Mouse (Mus musculus): ENCODE results near the gene Adcyap1r1. TPM values are rescaled to one million over a fixed set of nuclear protein-coding genes. Genes with fewer than 3 reads are reported as not detected.

Adcyap1r1 gene
- polyA plus RNA-seq, 1 experiment: not detected

- Histone ChIP-seq H3K4me3 (replicated peaks) (no peak overlapping the region), H3K9me3 (ENCODE audit: control insufficient read depth, low read length) (no peaks in the 10 kb centered on the region), H3K36me3 (ENCODE audit: control insufficient read depth) (no peaks in the 10 kb centered on the region), H3K4me1 (ENCODE audit: control insufficient read depth) (no peaks in the 10 kb centered on the region), H3K27me3 (ENCODE audit: control insufficient read depth) (no peaks in the 10 kb centered on the region)
- TF ChIP-seq GATA1 (IDR thresholded peaks at IDR 0.05; ENCODE audit: low read length) (no peak), TAL1 (IDR thresholded peaks at IDR 0.05; ENCODE audit: low read length) (no peak)
These were observed 53.2 kb downstream of the Adcyap1r1 start for GRCm38 (mm10) chr6:55504797-55505488.

GRCm38 (mm10) chr6:55506519-55506918 lies 54.7 kb downstream of the Adcyap1r1 start:
- no peak overlapping the region for H3K4me3 ChIP-seq (replicated peaks)
- H3K4me1 ChIP-seq (ENCODE audit: control insufficient read depth): no peaks in the 10 kb centered on the region
- H3K27me3 ChIP-seq (ENCODE audit: control insufficient read depth): no peaks in the 10 kb centered on the region
- no peaks in the 10 kb centered on the region for H3K36me3 ChIP-seq (ENCODE audit: control insufficient read depth)
- no peaks in the 10 kb centered on the region for H3K9me3 ChIP-seq (ENCODE audit: control insufficient read depth, low read length)
- TF ChIP-seq GATA1 (IDR thresholded peaks at IDR 0.05; ENCODE audit: low read length) (no peak), TAL1 (IDR thresholded peaks at IDR 0.05; ENCODE audit: low read length) (no peak)

- TF ChIP-seq GATA1 (IDR thresholded peaks at IDR 0.05; ENCODE audit: low read length): no peak
- no peak for TF ChIP-seq TAL1 (IDR thresholded peaks at IDR 0.05; ENCODE audit: low read length)
- Histone ChIP-seq H3K9me3 (ENCODE audit: control insufficient read depth, low read length) (no peaks in the 10 kb centered on the region), H3K4me3 (replicated peaks) (no peak overlapping the region), H3K4me1 (ENCODE audit: control insufficient read depth) (no peaks in the 10 kb centered on the region), H3K36me3 (ENCODE audit: control insufficient read depth) (no peaks in the 10 kb centered on the region), H3K27me3 (ENCODE audit: control insufficient read depth) (no peaks in the 10 kb centered on the region)
These were observed 57.5 kb downstream of the Adcyap1r1 start for GRCm38 (mm10) chr6:55509130-55509870.

GRCm38 (mm10) chr6:55511212-55512065 lies 59.7 kb downstream of the Adcyap1r1 start:
- TF ChIP-seq TAL1 (IDR thresholded peaks at IDR 0.05; ENCODE audit: low read length): no peak
- TF ChIP-seq GATA1 (IDR thresholded peaks at IDR 0.05; ENCODE audit: low read length): no peak
- no peaks in the 10 kb centered on the region for H3K36me3 ChIP-seq (ENCODE audit: control insufficient read depth)
- H3K27me3 ChIP-seq (ENCODE audit: control insufficient read depth): no peaks in the 10 kb centered on the region
- H3K4me3 ChIP-seq (replicated peaks): no peak overlapping the region
- H3K9me3 ChIP-seq (ENCODE audit: control insufficient read depth, low read length): no peaks in the 10 kb centered on the region
- H3K4me1 ChIP-seq (ENCODE audit: control insufficient read depth): no peaks in the 10 kb centered on the region

GRCm38 (mm10) chr6:55512066-55512703 lies 60.4 kb downstream of the Adcyap1r1 start:
- TF ChIP-seq TAL1 (IDR thresholded peaks at IDR 0.05; ENCODE audit: low read length) (no peak), GATA1 (IDR thresholded peaks at IDR 0.05; ENCODE audit: low read length) (no peak)
- no peak overlapping the region for H3K4me3 ChIP-seq (replicated peaks)

GRCm38 (mm10) chr6:55513477-55513876 lies 61.7 kb downstream of the Adcyap1r1 start:
- H3K36me3 ChIP-seq (ENCODE audit: control insufficient read depth): no peaks in the 10 kb centered on the region
- no peak for TF ChIP-seq TAL1 (IDR thresholded peaks at IDR 0.05; ENCODE audit: low read length)
- TF ChIP-seq GATA1 (IDR thresholded peaks at IDR 0.05; ENCODE audit: low read length): no peak
- H3K9me3 ChIP-seq (ENCODE audit: control insufficient read depth, low read length): no peaks in the 10 kb centered on the region
- H3K27me3 ChIP-seq (ENCODE audit: control insufficient read depth): no peaks in the 10 kb centered on the region
- no peak overlapping the region for H3K4me3 ChIP-seq (replicated peaks)
- no peaks in the 10 kb centered on the region for H3K4me1 ChIP-seq (ENCODE audit: control insufficient read depth)

More at GRCm38 (mm10) chr6:55512066-55512703, 60.4 kb downstream of the Adcyap1r1 start:
- Histone ChIP-seq H3K27me3 (ENCODE audit: control insufficient read depth) (no peaks in the 10 kb centered on the region), H3K36me3 (ENCODE audit: control insufficient read depth) (no peaks in the 10 kb centered on the region), H3K4me1 (ENCODE audit: control insufficient read depth) (no peaks in the 10 kb centered on the region), H3K9me3 (ENCODE audit: control insufficient read depth, low read length) (no peaks in the 10 kb centered on the region)

- H3K27me3 ChIP-seq (ENCODE audit: control insufficient read depth): no peaks in the 10 kb centered on the region
- H3K9me3 ChIP-seq (ENCODE audit: control insufficient read depth, low read length): no peaks in the 10 kb centered on the region
- H3K4me3 ChIP-seq (replicated peaks): no peak overlapping the region
- no peaks in the 10 kb centered on the region for H3K36me3 ChIP-seq (ENCODE audit: control insufficient read depth)
- H3K4me1 ChIP-seq (ENCODE audit: control insufficient read depth): no peaks in the 10 kb centered on the region
- TF ChIP-seq TAL1 (IDR thresholded peaks at IDR 0.05; ENCODE audit: low read length): no peak
- TF ChIP-seq GATA1 (IDR thresholded peaks at IDR 0.05; ENCODE audit: low read length): no peak
These were observed 67.9 kb downstream of the Adcyap1r1 start for GRCm38 (mm10) chr6:55519605-55520201.
